Mouse (Mus musculus) lung, embryonic 16.5 days (tissue): ENCODE measurements around the gene Notch4. TPM values are rescaled to one million over a fixed set of nuclear protein-coding genes. Genes with fewer than 3 reads are reported as not detected.
A peak's percentile ranks its signal among the peaks of the same experiment; 100 is the strongest.
"Not testable (repeated sequence)": the region's sequence is repeated elsewhere in the genome, so short reads cannot be mapped to it uniquely, and the experiment has no call there.

Experiments
- ATAC-seq: fragments of 200-750 bp; cut with Nextera tagmentation; 2 replicates; pipeline ENCODE4 v1.8.0; 2017; ENCODE audit warnings: low read depth, mild to moderate bottlenecking, moderate library complexity
- H3K27ac ChIP-seq: fragments of 300-500 bp; sonication (generic); 2 replicates; pipeline ENCODE4 v1.5.1; 2014; ENCODE audit warnings: mild to moderate bottlenecking, control low read depth, low read length
- H3K27me3 ChIP-seq: fragments of 300-500 bp; sonication (generic); 2 replicates; pipeline ENCODE4 v1.6.1; 2014; ENCODE audit warnings: low read depth, low read length, mixed read lengths; ENCODE audit not compliant: control insufficient read depth, insufficient read depth
- H3K36me3 ChIP-seq: fragments of 300-500 bp; sonication (generic); 2 replicates; pipeline ENCODE4 v1.6.1; 2014; ENCODE audit warnings: low read length; ENCODE audit not compliant: control insufficient read depth, insufficient read depth
- H3K4me1 ChIP-seq: fragments of 300-500 bp; sonication (generic); replicated peaks from 2 replicates; pipeline ENCODE4 v1.6.1; 2014; ENCODE audit warnings: low read length, mixed read lengths; ENCODE audit not compliant: control insufficient read depth, insufficient read depth
- H3K4me2 ChIP-seq: fragments of 300-500 bp; sonication (generic); 2 replicates; pipeline ENCODE4 v1.6.1; 2014; ENCODE audit warnings: low read depth, low read length, control low read depth
- H3K4me3 ChIP-seq: fragments of 300-500 bp; sonication (generic); 2 replicates; pipeline ENCODE4 v1.5.1; 2014; ENCODE audit warnings: mild to moderate bottlenecking, low read length, control low read depth
- H3K9ac ChIP-seq: fragments of 300-500 bp; sonication (generic); 2 replicates; pipeline ENCODE4 v1.6.1; 2014; ENCODE audit warnings: low read length, control low read depth
- H3K9me3 ChIP-seq: fragments of 300-500 bp; sonication (generic); 2 replicates; pipeline ENCODE4 v1.6.1; 2016; ENCODE audit warnings: low read length; ENCODE audit not compliant: control insufficient read depth
- WGBS: fragments of 180-500 bp; shearing (Covaris S2); extraction: QIAGEN DNeasy Blood & Tissue Kit; methylation state at CpG from one replicate; pipeline ENCODE4 v1.1.7; 2014; 5-methylcytosine and 5-hydroxymethylcytosine counted together
- polyA plus RNA-seq: library from polyadenylated mRNA; unstranded; fragments of >200 nt; fragmentation: Nextera tagmentation; extraction: Ambion mirVana; gene quantifications from 2 replicates; pipeline ENCODE4 v1.2.1, GENCODE M21; 2015

The Notch4 gene
- 9.2 and 10.2 TPM in 2 replicates for polyA plus RNA-seq

GRCm38 (mm10) chr17:34564003-34564421, at the start of gene Notch4:
Gene Notch4, plus strand, starts transcription at chr17:34564268.
- 7% methylated on average over 6 of the region's 6 CpGs for WGBS
- no peaks in the 10 kb centered on the region for H3K27me3 ChIP-seq
- peak within 1 kb of the TSS; percentile 42 for H3K4me2 ChIP-seq
- H3K4me1 ChIP-seq: peaks cover 10% of the 10 kb centered on the region
- H3K36me3 ChIP-seq: no peaks in the 10 kb centered on the region
- peak within 1 kb of the TSS; percentile 85 for H3K27ac ChIP-seq
- H3K9ac ChIP-seq: peak within 1 kb of the TSS; percentile 61
- peak; percentile 83 for ATAC-seq
- peak within 1 kb of the TSS; percentile 38 for H3K4me3 ChIP-seq
- no peaks in the 10 kb centered on the region for H3K9me3 ChIP-seq

GRCm38 (mm10) chr17:34516514-34516913, 47.6 kb upstream of the Notch4 start:
- Histone ChIP-seq H3K36me3 (no peaks in the 10 kb centered on the region), H3K9ac (no peak overlapping the region), H3K27ac (no peak overlapping the region), H3K9me3 (no peaks in the 10 kb centered on the region), H3K4me3 (no peak overlapping the region), H3K4me2 (no peak overlapping the region), H3K27me3 (no peaks in the 10 kb centered on the region), H3K4me1 (no peaks in the 10 kb centered on the region)
- 64% methylated on average over 2 of the region's 2 CpGs for WGBS
- no peak for ATAC-seq

- no peaks in the 10 kb centered on the region for H3K36me3 ChIP-seq
- WGBS: 83% methylated on average over 4 of the region's 4 CpGs
- H3K4me1 ChIP-seq: no peaks in the 10 kb centered on the region
- H3K4me3 ChIP-seq: no peak within 1 kb of the TSS
- no peak within 1 kb of the TSS for H3K9ac ChIP-seq
- H3K27me3 ChIP-seq: no peaks in the 10 kb centered on the region
- no peak within 1 kb of the TSS for H3K4me2 ChIP-seq
- H3K9me3 ChIP-seq: no peaks in the 10 kb centered on the region
- H3K27ac ChIP-seq: no peak within 1 kb of the TSS
- no peak for ATAC-seq
Measured at GRCm38 (mm10) chr17:34517252-34517651, 46.8 kb upstream of the Notch4 start, which contains the start of gene Btnl6. Gene Btnl6, minus strand, starts transcription at chr17:34517352.

- 90% methylated on average over 4 of the region's 4 CpGs for WGBS
- H3K4me2 ChIP-seq: no peak overlapping the region
- no peak overlapping the region for H3K9ac ChIP-seq
- H3K4me3 ChIP-seq: no peak overlapping the region
- H3K27ac ChIP-seq: no peak overlapping the region
- no peaks in the 10 kb centered on the region for H3K27me3 ChIP-seq
- no peaks in the 10 kb centered on the region for H3K4me1 ChIP-seq
- no peak for ATAC-seq
- H3K36me3 ChIP-seq: no peaks in the 10 kb centered on the region
- no peaks in the 10 kb centered on the region for H3K9me3 ChIP-seq
Measured at GRCm38 (mm10) chr17:34517795-34518194, 46.3 kb upstream of the Notch4 start.

- not testable (repeated sequence) for H3K27ac ChIP-seq, ATAC-seq
- WGBS: 55% methylated on average over 3 of the region's 3 CpGs
Measured at GRCm38 (mm10) chr17:34518571-34518970, 45.5 kb upstream of the Notch4 start.

GRCm38 (mm10) chr17:34519001-34519400, 45.1 kb upstream of the Notch4 start:
- no peak overlapping the region for H3K27ac ChIP-seq
- no peaks in the 10 kb centered on the region for H3K27me3 ChIP-seq
- no peak overlapping the region for H3K4me2 ChIP-seq
- 43% methylated on average over 1 of the region's 1 CpGs for WGBS
- no peak for ATAC-seq
- H3K9ac ChIP-seq: no peak overlapping the region
- H3K4me3 ChIP-seq: no peak overlapping the region
- no peaks in the 10 kb centered on the region for H3K36me3 ChIP-seq
- H3K9me3 ChIP-seq: no peaks in the 10 kb centered on the region
- H3K4me1 ChIP-seq: no peaks in the 10 kb centered on the region

More at GRCm38 (mm10) chr17:34518571-34518970, 45.5 kb upstream of the Notch4 start:
- not testable (repeated sequence) for H3K4me1 ChIP-seq, H3K4me3 ChIP-seq, H3K9ac ChIP-seq, H3K27me3 ChIP-seq, H3K4me2 ChIP-seq, H3K9me3 ChIP-seq, H3K36me3 ChIP-seq

GRCm38 (mm10) chr17:34532671-34533070, 31.4 kb upstream of the Notch4 start:
- no peaks in the 10 kb centered on the region for H3K4me1 ChIP-seq
- no peaks in the 10 kb centered on the region for H3K9me3 ChIP-seq
- no peaks in the 10 kb centered on the region for H3K36me3 ChIP-seq
- H3K4me3 ChIP-seq: no peak overlapping the region
- no peak for ATAC-seq
- H3K27ac ChIP-seq: no peak overlapping the region
- H3K27me3 ChIP-seq: no peaks in the 10 kb centered on the region
- H3K4me2 ChIP-seq: no peak overlapping the region
- H3K9ac ChIP-seq: no peak overlapping the region
- 83% methylated on average over 3 of the region's 3 CpGs for WGBS

- not testable (repeated sequence) for H3K9ac ChIP-seq, H3K4me2 ChIP-seq, H3K27ac ChIP-seq, H3K27me3 ChIP-seq, H3K36me3 ChIP-seq, H3K4me3 ChIP-seq, H3K4me1 ChIP-seq, ATAC-seq, H3K9me3 ChIP-seq
- WGBS: 92% methylated on average over 12 of the region's 13 CpGs
Measured at GRCm38 (mm10) chr17:34543567-34543966, 20.5 kb upstream of the Notch4 start.

GRCm38 (mm10) chr17:34546797-34547196, 17.3 kb upstream of the Notch4 start:
- WGBS: 88% methylated on average over 1 of the region's 1 CpGs

GRCm38 (mm10) chr17:34547601-34548000, 16.5 kb upstream of the Notch4 start:
- Histone ChIP-seq H3K27ac (no peak overlapping the region), H3K27me3 (no peaks in the 10 kb centered on the region), H3K9me3 (no peaks in the 10 kb centered on the region), H3K36me3 (no peaks in the 10 kb centered on the region), H3K4me2 (no peak overlapping the region), H3K9ac (no peak overlapping the region), H3K4me1 (no peaks in the 10 kb centered on the region), H3K4me3 (no peak overlapping the region)
- ATAC-seq: no peak
- WGBS: 86% methylated on average over 4 of the region's 4 CpGs

More at GRCm38 (mm10) chr17:34546797-34547196, 17.3 kb upstream of the Notch4 start:
- no peak overlapping the region for H3K27ac ChIP-seq
- H3K36me3 ChIP-seq: no peaks in the 10 kb centered on the region
- ATAC-seq: no peak
- no peak overlapping the region for H3K9ac ChIP-seq
- no peaks in the 10 kb centered on the region for H3K9me3 ChIP-seq
- no peak overlapping the region for H3K4me2 ChIP-seq
- no peaks in the 10 kb centered on the region for H3K4me1 ChIP-seq
- no peaks in the 10 kb centered on the region for H3K27me3 ChIP-seq
- no peak overlapping the region for H3K4me3 ChIP-seq
